Mouse (Mus musculus): ENCODE data around the gene Apex1.
"Not testable (repeated sequence)": the region's sequence is repeated elsewhere in the genome, so short reads cannot be mapped to it uniquely, and the experiment has no call there.

Apex1 gene

DNA sequence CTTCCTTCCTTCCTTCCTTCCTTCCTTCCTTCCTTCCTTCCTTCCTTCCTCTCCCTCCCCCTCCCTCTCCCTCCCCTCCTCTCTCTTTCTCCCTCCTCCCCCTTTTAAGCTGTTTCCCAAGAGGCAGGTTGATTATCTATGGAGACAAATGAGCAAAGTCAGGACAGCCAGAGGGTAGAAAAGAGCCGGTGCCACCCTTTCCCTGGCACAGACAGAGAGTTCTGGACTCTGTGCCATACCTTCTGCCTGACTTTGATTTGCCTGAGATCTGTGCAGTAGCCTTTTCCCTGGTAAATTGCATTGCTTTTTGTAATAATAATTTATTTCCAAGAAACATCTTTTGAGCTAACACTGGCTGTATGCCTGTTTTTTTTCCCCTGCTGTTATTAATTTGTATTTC is 44.3 kb downstream of the Apex1 start:
- DNase-seq (ENCODE audit: low spot score in 2 of 2): no peak

DNA sequence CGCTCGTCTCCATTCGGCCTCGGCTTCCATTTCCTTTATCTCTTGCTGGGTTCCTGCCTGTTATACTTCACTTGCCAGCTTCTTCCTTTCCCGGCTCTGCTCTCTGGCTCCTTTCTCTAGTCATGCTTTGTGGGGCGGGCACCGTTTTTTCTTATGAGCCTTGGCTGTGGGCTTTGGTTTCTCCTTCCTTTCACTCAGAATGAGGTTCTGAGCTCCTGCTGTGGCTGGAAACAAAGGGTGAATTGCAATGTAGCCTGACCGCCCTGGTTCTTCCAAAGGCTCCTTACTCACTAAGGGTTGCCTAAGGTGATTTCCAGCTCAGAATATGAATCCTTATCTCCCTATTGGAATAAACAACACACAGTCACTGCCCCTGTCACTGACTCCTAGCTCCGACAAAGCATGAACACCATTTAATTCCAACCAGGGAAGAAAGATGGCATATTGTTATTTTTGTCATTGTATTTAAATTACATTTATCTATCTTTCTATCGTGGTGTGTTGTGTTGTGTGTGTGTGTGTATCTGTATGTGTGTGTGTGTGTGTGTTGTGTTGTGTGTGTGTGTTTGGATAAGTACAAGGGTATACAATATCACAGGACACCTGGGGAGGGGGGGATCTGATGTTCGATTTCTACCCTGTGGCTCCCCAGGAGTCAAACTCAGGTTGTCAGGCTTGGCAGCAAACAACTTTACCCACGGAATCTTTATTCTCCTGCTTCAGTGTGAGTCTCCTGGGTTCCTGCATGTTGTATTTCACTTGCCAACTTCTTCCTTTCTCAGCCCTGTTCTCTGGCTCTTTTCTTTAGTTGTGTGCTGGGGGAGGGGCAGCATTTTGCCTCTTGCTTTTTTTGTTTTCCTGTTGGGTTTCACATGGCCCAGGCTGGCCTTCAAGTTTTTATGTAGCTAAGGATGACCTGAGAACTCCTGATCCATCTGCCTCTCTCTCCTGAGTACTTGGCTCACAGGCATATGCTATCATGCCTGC is 45.1 kb downstream of the Apex1 start:
- DNase-seq (ENCODE audit: low spot score in 2 of 2): no peak

- no peak for DNase-seq (ENCODE audit: low spot score in 2 of 2)
Observed at GRCm38 (mm10) chr14:50970822-50971221, 46.1 kb downstream of the Apex1 start.

GRCm38 (mm10) chr14:50973054-50973453 is 48.3 kb downstream of the Apex1 start:
- DNase-seq (ENCODE audit: low spot score in 2 of 2): not testable (repeated sequence)

- no peak for DNase-seq (ENCODE audit: low spot score in 2 of 2)
Observed at GRCm38 (mm10) chr14:50973700-50974099, 48.9 kb downstream of the Apex1 start.

DNA sequence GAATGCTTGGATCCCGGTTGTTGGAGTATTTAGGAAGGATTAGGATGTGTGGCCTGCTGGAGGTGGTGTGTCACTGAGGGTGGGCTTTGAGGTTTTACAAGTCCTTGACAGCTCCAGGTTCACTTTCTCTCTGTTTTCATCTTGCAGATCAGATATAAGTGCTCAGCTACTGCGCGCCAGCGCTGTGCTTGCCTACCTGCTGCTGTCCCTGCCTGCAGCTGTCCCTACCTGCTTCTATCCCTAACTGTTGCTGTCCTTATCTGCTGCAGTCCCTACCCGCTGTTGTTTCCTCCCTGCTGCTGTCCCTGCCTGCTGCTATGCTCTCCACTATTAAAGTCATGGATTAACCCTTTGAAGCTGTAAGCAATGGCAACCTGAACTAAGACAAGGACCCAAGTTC is 50.2 kb downstream of the Apex1 start:
- DNase-seq (ENCODE audit: low spot score in 2 of 2): no peak

- DNase-seq (ENCODE audit: low spot score in 2 of 2): no peak
Observed at GRCm38 (mm10) chr14:50976674-50977073, 51.9 kb downstream of the Apex1 start.
